Mouse (Mus musculus) stomach, embryonic 15.5 days (tissue): ENCODE measurements around the gene Zfp512b. TPM values are rescaled to one million over a fixed set of nuclear protein-coding genes. Genes with fewer than 3 reads are reported as not detected.

ENCODE experiments used
- ATAC-seq: fragments of 200-750 bp; cut with Nextera tagmentation; 2 replicates; pipeline ENCODE4 v1.8.0; 2017; ENCODE audit warnings: low read depth, moderate number of reproducible peaks, moderate TSS enrichment; ENCODE audit not compliant: insufficient read depth, low FRiP score
- H3K27ac ChIP-seq: fragments of 300-500 bp; sonication (generic); 2 replicates; pipeline ENCODE4 v1.5.1; 2015; ENCODE audit warnings: mild to moderate bottlenecking, inconsistent platforms
- H3K27me3 ChIP-seq: fragments of 300-500 bp; sonication (generic); replicated peaks from 2 replicates; pipeline ENCODE4 v1.6.1; 2015; ENCODE audit warnings: inconsistent platforms
- H3K36me3 ChIP-seq: fragments of 300-500 bp; sonication (generic); 2 replicates; pipeline ENCODE4 v1.6.1; 2015; ENCODE audit warnings: inconsistent platforms
- H3K4me1 ChIP-seq: fragments of 300-500 bp; sonication (generic); 2 replicates; pipeline ENCODE4 v1.6.1; 2015; ENCODE audit warnings: inconsistent platforms
- H3K4me2 ChIP-seq: fragments of 300-500 bp; sonication (generic); 2 replicates; pipeline ENCODE4 v1.6.1; 2015; ENCODE audit warnings: mild to moderate bottlenecking, inconsistent platforms
- H3K4me3 ChIP-seq: fragments of 300-500 bp; sonication (generic); replicated peaks from 2 replicates; pipeline ENCODE4 v1.5.1; 2015; ENCODE audit warnings: inconsistent platforms
- H3K9ac ChIP-seq: fragments of 300-500 bp; sonication (generic); 2 replicates; pipeline ENCODE4 v1.6.1; 2015; ENCODE audit warnings: inconsistent platforms
- H3K9me3 ChIP-seq: fragments of 300-500 bp; sonication (generic); 2 replicates; pipeline ENCODE4 v1.6.1; 2016; ENCODE audit warnings: inconsistent platforms
- WGBS: fragments of 180-500 bp; shearing (Covaris S2); methylation state at CpG from one replicate; pipeline ENCODE4 v1.1.7; 2015; 5-methylcytosine and 5-hydroxymethylcytosine counted together
- polyA plus RNA-seq: library from polyadenylated mRNA; unstranded; fragments of >200 nt; fragmentation: Nextera tagmentation; extraction: Ambion mirVana; gene quantifications from 2 replicates; pipeline ENCODE4 v1.2.1, GENCODE M21; 2015

Zfp512b gene
- polyA plus RNA-seq, 1 experiment from 2014 or later: 48.5 TPM

GRCm38 (mm10) chr2:181579681-181580080 lies 12.9 kb downstream of the Zfp512b start:
- Histone ChIP-seq H3K4me1 (peaks cover 31% of the 10 kb centered on the region), H3K4me2 (no peak overlapping the region), H3K9me3 (no peaks in the 10 kb centered on the region), H3K27me3 (no peaks in the 10 kb centered on the region), H3K9ac (no peak overlapping the region), H3K4me3 (no peak overlapping the region), H3K27ac (no peak overlapping the region), H3K36me3 (peaks cover 8% of the 10 kb centered on the region)
- no peak for ATAC-seq
- WGBS: 77% methylated on average over 1 of the region's 1 CpGs

GRCm38 (mm10) chr2:181578790-181579618 lies 13.6 kb downstream of the Zfp512b start:
- Histone ChIP-seq H3K9ac (no peak overlapping the region), H3K4me2 (no peak overlapping the region), H3K36me3 (peaks cover 2% of the 10 kb centered on the region; the same call in 1 of the 2 replicates), H3K4me3 (no peak overlapping the region), H3K4me1 (peaks cover 31% of the 10 kb centered on the region), H3K27ac (no peak overlapping the region), H3K9me3 (no peaks in the 10 kb centered on the region), H3K27me3 (no peaks in the 10 kb centered on the region)
- no peak for ATAC-seq
- 28% methylated on average over 5 of the region's 5 CpGs for WGBS

GRCm38 (mm10) chr2:181577981-181578581 lies 14.5 kb downstream of the Zfp512b start:
- Histone ChIP-seq H3K9ac (no peak overlapping the region), H3K4me1 (peaks cover 31% of the 10 kb centered on the region), H3K4me3 (no peak overlapping the region), H3K36me3 (0 out of 2 replicates have a peak, but pooled peaks cover under 1% of the 10 kb centered on the region), H3K27me3 (no peaks in the 10 kb centered on the region), H3K9me3 (no peaks in the 10 kb centered on the region), H3K4me2 (no peak overlapping the region), H3K27ac (no peak overlapping the region)
- 70% methylated on average over 7 of the region's 7 CpGs for WGBS
- ATAC-seq: no peak

- Histone ChIP-seq H3K9me3 (no peaks in the 10 kb centered on the region), H3K27ac (no peak overlapping the region), H3K9ac (no peak overlapping the region), H3K4me2 (no peak overlapping the region), H3K36me3 (peaks cover 6% of the 10 kb centered on the region; the same call in 1 of the 2 replicates), H3K27me3 (no peaks in the 10 kb centered on the region), H3K4me3 (no peak overlapping the region), H3K4me1 (peaks cover 31% of the 10 kb centered on the region)
- no peak for ATAC-seq
- WGBS: 56% methylated on average over 2 of the region's 2 CpGs
Observed at GRCm38 (mm10) chr2:181577126-181577525, 15.5 kb downstream of the Zfp512b start.

- no peak for ATAC-seq
Observed at GRCm38 (mm10) chr2:181576613-181577012, 16.0 kb downstream of the Zfp512b start.

GRCm38 (mm10) chr2:181574921-181575545 lies 17.6 kb downstream of the Zfp512b start:
- no peak overlapping the region for H3K4me2 ChIP-seq
- 95% methylated on average over 7 of the region's 7 CpGs for WGBS
- H3K4me3 ChIP-seq: no peak overlapping the region
- peaks cover 22% of the 10 kb centered on the region for H3K4me1 ChIP-seq
- no peaks in the 10 kb centered on the region for H3K27me3 ChIP-seq
- ATAC-seq: no peak
- H3K36me3 ChIP-seq: peaks cover 6% of the 10 kb centered on the region; the same call in 1 of the 2 replicates
- no peaks in the 10 kb centered on the region for H3K9me3 ChIP-seq
- H3K9ac ChIP-seq: no peak overlapping the region
- no peak overlapping the region for H3K27ac ChIP-seq

More at GRCm38 (mm10) chr2:181576613-181577012, 16.0 kb downstream of the Zfp512b start:
- Histone ChIP-seq H3K27me3 (no peaks in the 10 kb centered on the region), H3K4me2 (no peak overlapping the region), H3K27ac (no peak overlapping the region), H3K4me1 (peaks cover 31% of the 10 kb centered on the region), H3K9ac (no peak overlapping the region), H3K4me3 (no peak overlapping the region), H3K9me3 (no peaks in the 10 kb centered on the region), H3K36me3 (peaks cover 6% of the 10 kb centered on the region; the same call in 1 of the 2 replicates)
- 78% methylated on average over 2 of the region's 2 CpGs for WGBS

GRCm38 (mm10) chr2:181573961-181574360 lies 18.6 kb downstream of the Zfp512b start:
- WGBS: 83% methylated on average over 9 of the region's 9 CpGs
- H3K9ac ChIP-seq: no peak overlapping the region
- H3K4me3 ChIP-seq: no peak overlapping the region
- no peaks in the 10 kb centered on the region for H3K9me3 ChIP-seq
- ATAC-seq: no peak
- H3K4me1 ChIP-seq: peaks cover 12% of the 10 kb centered on the region; the same call in 1 of the 2 replicates
- H3K27ac ChIP-seq: no peak overlapping the region
- H3K27me3 ChIP-seq: no peaks in the 10 kb centered on the region
- no peak overlapping the region for H3K4me2 ChIP-seq
- H3K36me3 ChIP-seq: peaks cover 12% of the 10 kb centered on the region; the same call in 1 of the 2 replicates

GRCm38 (mm10) chr2:181572921-181573920 lies 19.4 kb downstream of the Zfp512b start:
- Histone ChIP-seq H3K4me2 (no peak overlapping the region), H3K27me3 (no peaks in the 10 kb centered on the region), H3K9ac (no peak overlapping the region), H3K4me3 (no peak overlapping the region), H3K4me1 (peaks cover 5% of the 10 kb centered on the region; the same call in 1 of the 2 replicates), H3K9me3 (no peaks in the 10 kb centered on the region), H3K27ac (no peak overlapping the region), H3K36me3 (peaks cover 12% of the 10 kb centered on the region; the same call in 1 of the 2 replicates)
- 93% methylated on average over 15 of the region's 15 CpGs for WGBS
- no peak for ATAC-seq

GRCm38 (mm10) chr2:181571941-181572670 lies 20.5 kb downstream of the Zfp512b start:
- H3K27ac ChIP-seq: no peak overlapping the region
- H3K9me3 ChIP-seq: no peaks in the 10 kb centered on the region
- H3K4me2 ChIP-seq: no peak overlapping the region
- no peak for ATAC-seq
- no peak overlapping the region for H3K9ac ChIP-seq
- 89% methylated on average over 11 of the region's 11 CpGs for WGBS
- no peaks in the 10 kb centered on the region for H3K27me3 ChIP-seq
- H3K4me3 ChIP-seq: no peak overlapping the region
- no peaks in the 10 kb centered on the region for H3K4me1 ChIP-seq
- peaks cover 12% of the 10 kb centered on the region; the same call in 1 of the 2 replicates for H3K36me3 ChIP-seq

- Histone ChIP-seq H3K4me3 (no peak overlapping the region), H3K4me1 (no peaks in the 10 kb centered on the region), H3K4me2 (no peak overlapping the region), H3K27ac (no peak overlapping the region), H3K9me3 (no peaks in the 10 kb centered on the region), H3K27me3 (no peaks in the 10 kb centered on the region), H3K36me3 (peaks cover 12% of the 10 kb centered on the region; the same call in 1 of the 2 replicates), H3K9ac (no peak overlapping the region)
- WGBS: 65% methylated on average over 6 of the region's 6 CpGs
- no peak for ATAC-seq
Observed at GRCm38 (mm10) chr2:181570921-181571595, 21.5 kb downstream of the Zfp512b start.
